Mouse (Mus musculus): ENCODE measurements around the gene Klhl12.

DNA sequence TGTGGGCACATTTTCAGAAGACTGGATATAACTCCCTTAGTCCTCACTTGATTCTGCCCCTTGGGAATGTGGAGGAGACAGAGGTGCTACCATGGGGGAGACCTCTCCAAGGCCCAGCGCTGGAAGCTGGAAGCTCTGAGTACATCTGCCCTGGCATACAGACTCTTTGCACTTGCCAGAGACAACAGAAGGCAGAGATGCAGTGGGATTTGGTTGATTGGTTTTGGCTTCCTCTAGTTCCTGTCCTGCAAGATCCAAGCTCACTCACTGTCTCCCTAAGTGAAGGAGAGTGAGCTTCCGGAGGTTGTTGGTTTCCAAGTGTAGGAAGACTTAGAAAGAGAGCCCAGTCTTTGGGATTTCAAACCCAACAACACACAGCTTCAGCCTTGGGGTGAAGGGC lies 60.6 kb downstream of the Klhl12 start:
- no peak for TF ChIP-seq CTCF (IDR thresholded peaks at IDR 0.05; ENCODE audit: low read depth)
- TF ChIP-seq EP300 (IDR thresholded peaks at IDR 0.05; ENCODE audit: low read depth): no peak

Data from heart, postnatal 0 days (tissue).